Mouse (Mus musculus): Measurements from ENCODE around the gene Cep295nl.

GRCm38 (mm10) chr11:118369251-118369650 lies 27.0 kb upstream of the Cep295nl start:
- TF ChIP-seq CTCF (IDR thresholded peaks at IDR 0.05; ENCODE audit: borderline replicate concordance, extremely low read depth, insufficient read depth, insufficient read length) (no peak), POLR2A (IDR thresholded peaks at IDR 0.05; ENCODE audit: borderline replicate concordance, extremely low read depth, insufficient read depth, insufficient read length, poor library complexity, severe bottlenecking) (no peak)

Measured in brain, embryonic 14.5 days (tissue).